Mouse (Mus musculus) cerebellum, postnatal 25 days (tissue): Measurements from ENCODE around the gene Mphosph10.

Experiments used
- DNase-seq, 2 experiments: peaks; one replicate each; pipeline ENCODE4 v3.0.0; 2021; ENCODE audit warnings: mixed read lengths in 2 of 2

The Mphosph10 gene

GRCm38 (mm10) chr7:64392122-64392818 is at the start of gene Mphosph10, which contains the start of gene Mcee:
Gene Mphosph10 (minus strand): TSS chr7:64392268.
Gene Mcee (plus strand): TSS chr7:64392607.
- peak; percentile 94 to 97 for DNase-seq

- no peak for DNase-seq
Observed at GRCm38 (mm10) chr7:64440519-64440918, 48.5 kb upstream of the Mphosph10 start.

DNA sequence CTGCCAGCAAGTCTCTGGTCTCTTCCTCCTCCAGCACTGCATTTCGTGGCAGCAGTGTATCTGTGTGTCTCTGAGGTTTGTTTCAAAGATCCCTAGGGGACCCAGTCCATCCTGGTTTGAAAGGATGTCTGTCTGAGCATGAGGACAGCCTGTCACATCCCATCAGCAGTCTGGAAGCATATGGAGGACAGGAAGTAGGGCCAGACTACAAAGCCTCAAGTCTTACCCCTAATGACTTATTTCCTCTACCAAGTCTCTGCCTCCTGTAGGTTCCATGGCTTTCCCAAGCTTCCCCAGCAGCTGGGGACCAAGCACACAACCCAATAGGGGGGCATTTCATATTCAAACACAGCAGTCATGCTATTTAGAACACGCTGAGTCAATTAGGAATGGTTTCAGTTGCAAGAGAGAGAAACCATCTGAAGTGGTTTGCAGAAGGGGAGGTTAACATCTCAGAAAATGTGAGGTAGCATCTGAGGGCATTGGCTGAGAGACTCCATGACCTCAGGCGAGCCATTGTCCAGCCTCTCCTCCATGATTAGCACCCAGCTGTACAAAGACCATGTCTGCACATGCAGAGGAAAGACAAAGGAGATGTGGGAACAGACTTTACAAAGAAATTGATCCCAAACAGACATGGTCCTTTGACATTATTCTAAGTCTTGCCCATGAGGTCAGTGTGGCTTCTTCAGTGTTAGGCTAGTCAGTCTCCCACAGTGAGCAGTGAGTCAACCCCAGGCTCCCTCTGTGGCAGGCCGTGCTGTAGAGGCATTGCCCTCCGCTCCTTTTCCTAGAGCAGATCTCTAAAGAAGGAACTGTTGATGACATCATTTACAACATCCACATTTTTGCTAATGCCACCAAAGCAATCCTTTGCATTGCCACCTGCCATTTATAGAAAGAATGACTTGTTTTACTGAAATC is 47.8 kb upstream of the Mphosph10 start:
- no peak for DNase-seq

- DNase-seq, result peak; percentile 51 to 71
Observed at GRCm38 (mm10) chr7:64424861-64425260, 32.8 kb upstream of the Mphosph10 start.

DNA sequence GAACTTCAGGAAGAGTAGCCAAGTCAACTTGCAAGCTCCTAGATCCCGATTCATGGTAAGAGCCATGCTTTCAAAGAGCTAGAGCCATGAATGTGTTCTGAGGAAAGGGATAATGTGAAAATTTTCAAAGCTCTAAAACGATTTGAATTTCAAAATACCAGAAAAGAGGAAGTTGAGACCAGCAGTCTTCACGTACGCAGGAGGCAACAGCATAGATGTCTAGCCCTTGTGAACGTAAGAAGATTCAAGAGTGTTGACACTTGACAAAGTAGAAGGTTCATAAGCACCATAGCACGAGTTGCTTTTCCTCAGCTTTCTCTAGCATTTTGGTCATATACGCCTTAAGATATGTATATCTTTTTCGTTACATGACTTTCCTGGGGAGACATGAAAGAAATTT is 11.9 kb upstream of the Mphosph10 start:
- no peak for DNase-seq

DNA sequence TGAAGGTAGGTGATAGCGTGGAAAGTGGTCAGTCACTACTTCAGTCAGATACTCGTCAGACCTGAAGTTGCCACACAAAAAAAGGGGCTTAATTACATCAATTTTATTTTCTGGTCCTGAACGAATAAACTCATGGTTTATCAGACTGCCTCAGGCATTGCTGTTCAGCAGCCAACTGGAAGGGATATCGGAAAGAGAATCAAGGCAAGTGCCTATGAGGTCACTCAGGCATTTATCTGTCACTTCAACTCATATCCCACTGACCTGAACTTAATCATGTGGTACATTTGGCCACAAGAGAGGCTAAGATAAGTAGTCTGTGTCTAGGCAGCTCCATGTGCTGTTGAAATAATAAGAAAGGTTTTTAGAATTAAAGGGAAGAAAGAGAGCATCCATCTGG is 10.4 kb upstream of the Mphosph10 start:
- no peak for DNase-seq

DNA sequence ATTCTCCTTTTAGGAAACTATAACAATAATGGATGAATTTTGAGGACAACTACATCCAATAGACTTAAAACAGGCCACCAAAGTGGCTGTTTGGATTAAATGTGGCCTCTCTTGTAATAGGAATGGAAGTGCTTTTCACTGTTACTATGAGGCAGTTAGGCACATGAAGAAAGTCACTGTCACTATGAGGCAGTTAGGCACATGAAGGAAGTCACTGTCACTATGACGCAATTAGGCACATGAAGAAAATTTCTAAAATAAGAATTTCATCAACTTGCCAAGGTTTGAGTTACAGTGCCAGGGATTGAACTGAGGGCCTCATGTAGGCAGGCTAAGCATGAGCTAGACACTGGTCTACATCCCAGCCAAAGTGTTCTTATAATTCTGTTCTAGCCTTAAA is 8.7 kb upstream of the Mphosph10 start:
- no peak for DNase-seq

GRCm38 (mm10) chr7:64392819-64393151 is 717 bp upstream of the Mphosph10 start:
- DNase-seq, result no peak

DNA sequence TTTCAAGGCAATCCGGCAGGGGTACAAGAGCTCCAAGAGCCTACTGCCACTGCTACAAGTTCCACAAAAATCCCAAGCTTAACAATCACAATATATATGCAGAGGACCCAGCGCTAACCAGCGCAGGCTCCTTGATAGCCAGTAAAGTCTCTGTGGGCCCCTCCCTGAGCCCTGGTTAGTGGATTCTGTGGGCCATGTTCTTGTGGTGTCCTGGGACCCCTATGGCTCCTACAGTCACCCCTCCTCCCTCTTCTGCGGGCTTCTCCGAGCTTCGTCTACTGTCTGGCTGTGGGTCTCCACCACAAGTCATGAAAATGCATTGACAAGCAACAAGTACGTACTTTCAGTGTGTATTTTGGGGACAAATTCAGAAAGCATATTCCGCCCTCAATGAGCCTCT is 589 bp downstream of the Mphosph10 start:
- DNase-seq, result peak in 1 of 2 experiments; percentile 17

GRCm38 (mm10) chr7:64373830-64374562 is 18.1 kb downstream of the Mphosph10 start, which contains the start of gene Fan1:
Gene Fan1 (minus strand): TSS chr7:64374095.
- peak; percentile 90 to 92 for DNase-seq

DNA sequence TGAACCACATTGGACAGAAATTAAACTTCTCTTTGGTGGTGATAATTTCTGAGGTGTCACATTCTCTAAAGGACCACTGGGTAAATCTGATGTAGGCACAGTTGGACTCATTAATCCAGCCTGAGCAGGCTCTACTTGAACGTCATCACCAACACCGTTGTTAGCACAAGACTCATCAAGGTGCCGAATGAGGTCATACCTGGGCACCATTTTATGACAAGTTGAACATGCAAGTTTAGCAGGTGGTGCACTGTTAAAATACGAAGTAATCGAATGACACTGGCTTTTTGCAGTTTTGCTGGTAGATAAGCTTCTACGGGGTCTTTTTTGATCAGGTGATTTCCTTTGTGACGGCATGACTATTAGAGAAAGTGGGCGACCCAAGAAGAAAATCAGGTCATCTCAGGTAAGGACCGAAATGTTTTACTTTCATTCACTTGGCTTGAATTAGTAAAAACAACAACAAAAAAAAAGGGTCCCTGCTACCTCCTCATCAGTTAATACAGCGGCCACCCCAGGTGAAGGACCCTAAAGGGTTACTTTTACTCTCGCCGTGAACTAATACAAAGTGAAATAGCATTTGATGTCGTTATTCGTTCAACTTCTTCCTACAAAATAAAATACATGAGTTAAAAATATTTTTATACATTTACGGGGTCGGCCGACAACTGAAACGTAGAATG is 18.8 kb downstream of the Mphosph10 start:
- DNase-seq, result no peak

DNA sequence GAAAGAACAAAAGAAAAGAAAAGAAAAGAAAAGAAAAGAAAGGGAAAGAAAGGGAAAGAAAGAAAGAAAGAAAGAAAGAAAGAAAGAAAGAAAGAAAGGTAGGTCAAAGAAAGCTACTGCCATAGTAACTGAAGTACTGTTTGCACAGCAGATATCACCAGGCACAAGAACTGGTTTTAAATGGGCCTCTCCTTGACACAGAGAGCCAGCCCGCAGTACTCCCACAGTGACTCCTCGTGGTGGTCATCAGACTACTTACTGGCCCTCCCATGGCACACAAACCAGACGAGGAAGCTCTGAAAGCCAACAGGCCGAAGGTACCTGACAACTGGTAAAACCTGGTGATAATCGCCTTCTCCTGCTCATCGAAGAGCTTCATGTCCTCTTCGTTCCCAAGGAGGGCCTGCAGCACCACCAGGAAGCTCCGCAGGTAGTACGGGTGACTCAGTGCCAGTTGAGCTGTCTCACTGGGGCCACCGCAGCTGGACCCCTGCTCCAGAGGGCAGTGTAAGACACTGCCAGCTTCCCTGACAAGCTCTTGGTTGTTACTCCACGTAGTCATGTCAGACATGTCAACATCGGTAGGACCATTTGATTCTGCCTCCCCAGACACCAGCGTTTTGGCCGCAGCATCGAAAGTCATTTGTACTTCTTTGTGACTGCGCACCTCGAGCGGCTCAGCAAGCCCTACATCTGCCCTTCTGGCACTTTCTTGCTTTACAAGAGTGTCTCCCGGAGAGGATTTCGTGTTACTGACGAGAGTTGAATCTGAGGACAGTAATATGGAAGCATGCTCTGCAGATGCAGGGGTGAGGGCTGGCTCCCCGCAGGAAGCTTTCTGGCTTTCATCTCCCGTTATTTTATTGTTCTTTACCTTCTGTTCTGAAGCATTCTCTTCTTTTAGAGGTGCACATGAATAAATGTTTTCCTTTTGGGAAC is 19.9 kb downstream of the Mphosph10 start:
- no peak for DNase-seq

DNA sequence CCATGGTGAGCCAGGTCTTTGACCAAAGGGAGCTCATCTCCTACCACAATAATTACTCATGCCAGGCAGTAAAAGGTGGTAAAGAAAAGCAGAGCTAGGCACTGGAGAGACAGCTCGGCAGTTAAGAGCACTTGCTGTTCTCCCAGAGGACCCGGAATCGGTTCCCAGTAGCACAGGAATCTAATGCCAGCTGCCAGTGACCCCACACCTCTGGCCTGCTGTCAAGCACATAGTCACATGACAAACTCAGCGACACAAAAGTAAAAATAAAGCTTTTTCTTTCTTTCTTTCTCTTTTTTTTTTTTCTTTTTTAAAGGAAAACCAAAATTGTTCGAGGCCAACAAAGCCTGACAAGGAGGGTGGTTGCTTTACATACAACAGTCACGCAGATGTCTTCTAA is 22.2 kb downstream of the Mphosph10 start:
- no peak for DNase-seq

- no peak for DNase-seq
Observed at GRCm38 (mm10) chr7:64365863-64366262, 26.2 kb downstream of the Mphosph10 start.

DNA sequence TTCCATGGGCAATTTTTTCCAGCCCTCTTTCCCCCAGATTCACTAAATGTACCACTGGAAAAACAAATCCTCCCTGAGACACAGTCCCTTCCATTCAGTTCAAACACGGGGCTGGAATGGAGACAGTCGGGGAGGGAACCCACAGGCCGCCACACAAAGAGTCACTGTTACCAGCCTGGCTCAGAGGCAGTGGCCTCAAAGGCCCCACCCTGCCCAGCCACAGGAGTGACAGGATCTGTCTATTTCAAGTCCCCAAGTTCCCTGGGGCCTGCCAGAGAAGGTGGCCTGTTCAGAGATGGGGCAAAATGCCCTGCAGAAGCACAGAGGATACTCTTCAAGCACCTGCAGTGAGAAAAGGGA is 31.5 kb downstream of the Mphosph10 start:
- DNase-seq, result peak in 1 of 2 experiments; percentile 20

- DNase-seq, result no peak
Observed at GRCm38 (mm10) chr7:64359943-64360585, 32.0 kb downstream of the Mphosph10 start.

DNA sequence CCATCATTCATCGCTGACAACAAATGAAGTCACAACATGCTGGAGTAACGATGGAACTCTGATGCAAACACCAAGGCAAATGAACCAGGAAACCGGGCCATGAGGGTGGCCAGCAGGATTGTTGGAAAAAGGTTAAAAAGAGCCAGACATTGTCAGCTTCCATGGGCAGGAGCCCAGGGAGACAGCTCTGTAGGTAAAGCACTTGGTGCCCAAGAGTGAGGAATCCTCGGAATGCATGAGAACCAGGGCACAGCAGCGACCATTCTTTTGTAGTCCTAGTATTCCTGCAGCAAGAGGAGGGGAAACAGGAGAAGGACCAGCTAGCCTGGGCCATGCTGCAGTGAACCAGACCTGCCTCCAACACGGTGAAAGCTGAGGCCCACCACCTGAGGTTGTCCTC is 33.4 kb downstream of the Mphosph10 start:
- DNase-seq, result no peak

- DNase-seq, result peak; percentile 35 to 63
Observed at GRCm38 (mm10) chr7:64357405-64357804, 34.7 kb downstream of the Mphosph10 start.

DNA sequence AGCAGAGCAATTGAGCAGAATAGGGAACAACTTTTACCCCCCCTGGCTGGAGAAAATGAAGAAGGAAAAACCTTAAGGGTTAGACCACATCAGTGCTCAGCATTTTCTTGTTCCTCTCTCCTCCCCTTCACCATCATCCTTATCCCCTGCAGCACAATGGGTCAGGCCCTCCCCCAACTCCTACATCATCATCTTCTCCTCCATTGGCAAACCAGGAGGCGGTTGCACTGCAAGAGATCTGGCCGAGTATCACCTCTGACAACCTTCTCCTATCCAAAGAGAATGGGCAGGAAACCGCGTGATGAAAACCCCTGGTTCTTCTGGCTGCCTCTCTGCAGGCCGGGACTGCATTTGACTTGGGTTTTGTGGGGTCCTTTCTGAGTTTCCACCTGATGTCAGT is 35.4 kb downstream of the Mphosph10 start:
- DNase-seq, result no peak

DNA sequence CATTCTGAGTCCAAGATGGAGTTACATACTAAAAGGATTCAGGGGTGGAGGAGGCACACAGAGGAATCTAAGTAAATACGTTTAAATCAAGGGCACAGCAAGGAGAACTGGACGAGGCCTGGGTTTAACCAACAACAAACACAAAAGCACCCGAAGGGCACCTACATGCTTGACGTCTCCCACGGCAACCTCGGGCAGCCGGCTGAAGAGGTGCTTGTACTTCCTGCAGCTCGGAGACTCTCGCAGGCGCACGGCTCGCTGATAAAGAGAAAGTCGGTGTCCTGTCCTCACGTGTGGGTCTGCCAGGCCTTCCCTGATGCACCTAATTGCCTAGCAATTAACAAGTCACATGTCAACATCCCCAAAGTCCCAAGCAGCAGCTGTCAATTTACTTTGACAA is 37.9 kb downstream of the Mphosph10 start:
- DNase-seq, result no peak

DNA sequence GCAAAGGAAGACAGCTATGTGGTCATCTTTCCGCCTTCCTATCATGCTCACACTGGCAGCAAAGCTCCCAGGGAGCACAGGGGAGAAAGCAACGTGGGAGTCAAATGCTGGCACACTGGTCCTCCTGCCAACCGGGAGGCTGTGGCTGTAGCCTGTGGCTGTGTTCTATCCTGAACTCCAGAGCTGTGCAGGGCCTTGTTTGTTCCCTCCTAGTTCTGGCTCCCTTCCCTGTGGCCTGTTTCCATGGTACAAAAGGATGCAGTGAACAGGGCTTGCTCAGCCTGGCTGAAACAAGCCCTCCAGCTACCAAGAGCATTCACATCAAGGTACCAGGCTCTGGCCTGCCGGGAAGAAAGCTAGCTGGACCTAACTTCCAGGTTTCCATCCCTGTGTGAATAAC is 41.0 kb downstream of the Mphosph10 start:
- DNase-seq, result peak; percentile 75 to 82
